Mouse (Mus musculus): ENCODE data around the gene 1700066M21Rik. TPM values are rescaled to one million over a fixed set of nuclear protein-coding genes. Genes with fewer than 3 reads are reported as not detected.

Gene 1700066M21Rik
- polyA plus RNA-seq, 1 experiment from 2014 or later = 20.9 TPM

- DNase-seq (ENCODE audit: low spot score) = no peak
- no peak overlapping the region for H3K4me2 ChIP-seq (ENCODE audit: low read depth, low read length)
- no peak overlapping the region for H3K9ac ChIP-seq (ENCODE audit: low read depth, low read length)
- H3K4me3 ChIP-seq (ENCODE audit: low read depth, low read length) = no peak overlapping the region
- H3K27ac ChIP-seq (replicated peaks; ENCODE audit: low read depth, low read length) = no peak overlapping the region
- no peaks in the 10 kb centered on the region for H3K27me3 ChIP-seq (replicated peaks; ENCODE audit: control insufficient read depth, insufficient read depth, low read length)
- 89% methylated on average over 7 of the region's 7 CpGs for WGBS
- H3K4me1 ChIP-seq (ENCODE audit: control insufficient read depth, insufficient read depth, low read length) = peaks cover 30% of the 10 kb centered on the region
- ATAC-seq (ENCODE audit: low read depth) = no peak
- H3K9me3 ChIP-seq (ENCODE audit: control insufficient read depth, low read length) = no peaks in the 10 kb centered on the region
- H3K36me3 ChIP-seq (ENCODE audit: control insufficient read depth, insufficient read depth, low read length) = no peaks in the 10 kb centered on the region
Observed at GRCm38 (mm10) chr1:57433141-57433540, 55.7 kb downstream of the 1700066M21Rik start.

Other genes starting within 250 kb of the 1700066M21Rik start
- 16.0 and 16.8 TPM in 2 replicates for gene Maip1, start 28.7 kb downstream of the 1700066M21Rik start, polyA plus RNA-seq (2014; fragmentation: Nextera tagmentation; extraction: Ambion mirVana)
- 21.7 and 25.8 TPM in 2 replicates for gene Tyw5, start 29.5 kb downstream of the 1700066M21Rik start, polyA plus RNA-seq (2014; fragmentation: Nextera tagmentation; extraction: Ambion mirVana)

All from embryonic facial prominence, embryonic 14.5 days (tissue).